13 mouse cellular contexts compared by ENCODE assay signal in genomic region chr13:53471411-53471810, GRCm38 (mm10). TPM values are rescaled to one million over a fixed set of nuclear protein-coding genes. Genes with fewer than 3 reads are reported as not detected.
DNase-seq lines count a peak whose midpoint lies in the region; ATAC-seq and TF ChIP-seq lines count a peak whose summit lies in the region.
"Had no signal": no experiment of that assay in that cellular context is flagged by ENCODE, and none has a peak within 500 bp of the region (broad histone marks: within the 10 kb centered on the region; RNA-seq: fewer than 3 reads in every experiment).

No protein-coding gene starts in this region.

- no peaks in the 10 kb centered on the region; the same call in none of the 2 replicates for H3K4me1 ChIP-seq in heart, embryonic 16.5 days (ENCODE audit: control insufficient read depth, insufficient read depth, low read length)
- H3K4me1 ChIP-seq in embryonic facial prominence, embryonic 12.5 days, result peaks cover 15% of the 10 kb centered on the region
- no peaks in the 10 kb centered on the region for H3K4me1 ChIP-seq in embryonic fibroblast, embryonic 13.5 days (ENCODE audit: control insufficient read depth, insufficient read depth, low read length)
- peaks cover 24% of the 10 kb centered on the region for H3K4me1 ChIP-seq in midbrain, embryonic 13.5 days (replicated peaks)
- H3K4me1 ChIP-seq in intestine, embryonic 16.5 days (ENCODE audit: control insufficient read depth, insufficient read depth, low read length), result peaks cover 10% of the 10 kb centered on the region
- H3K4me1 ChIP-seq: liver, embryonic 12.5 days had no signal

- TF ChIP-seq POLR2A in embryonic fibroblast, embryonic 13.5 days (IDR thresholded peaks at IDR 0.05; ENCODE audit: low read depth, low read length), result no peak

- WGBS in heart, embryonic 16.5 days, result 23% methylated on average over 6 of the region's 6 CpGs
- WGBS in embryonic facial prominence, embryonic 12.5 days, result 8% methylated on average over 6 of the region's 6 CpGs
- 5% methylated on average over 6 of the region's 6 CpGs for WGBS in midbrain, embryonic 13.5 days
- WGBS in intestine, embryonic 16.5 days, result 14% methylated on average over 6 of the region's 6 CpGs

- intact Hi-C loops in heart, postnatal 36 days (cut with DNase I), result no loop called here

- no peak for TF ChIP-seq CTCF in embryonic fibroblast, embryonic 13.5 days (IDR thresholded peaks at IDR 0.05; ENCODE audit: borderline replicate concordance, insufficient read depth, low read length)

- H3K9me3 ChIP-seq in heart, embryonic 16.5 days (replicated peaks; ENCODE audit: control insufficient read depth, low read length), result no peaks in the 10 kb centered on the region
- H3K9me3 ChIP-seq in embryonic facial prominence, embryonic 12.5 days, result no peaks in the 10 kb centered on the region
- no peaks in the 10 kb centered on the region for H3K9me3 ChIP-seq in midbrain, embryonic 13.5 days
- no peaks in the 10 kb centered on the region for H3K9me3 ChIP-seq in intestine, embryonic 16.5 days (ENCODE audit: control insufficient read depth, low read length)
- H3K9me3 ChIP-seq: liver, embryonic 12.5 days had no signal

- no peak for ATAC-seq in heart, embryonic 16.5 days (replicated peaks; ENCODE audit: extremely low read depth, insufficient read depth, low FRiP score)
- no peak for ATAC-seq in embryonic facial prominence, embryonic 12.5 days (ENCODE audit: insufficient number of reproducible peaks, insufficient read depth, low FRiP score, low TSS enrichment)
- no peak for ATAC-seq in midbrain, embryonic 13.5 days
- no peak for ATAC-seq in intestine, embryonic 16.5 days
- ATAC-seq: liver, embryonic 12.5 days had no signal

- DNase-seq in heart, postnatal 36 days, result no peak
- no peak for DNase-seq in gastrocnemius, adult 8-10 months (ENCODE audit: low spot score in 2 of 2)
- no peak for DNase-seq in urinary bladder, postnatal 25 days (ENCODE audit: low spot score)
- DNase-seq: retina, postnatal 1 day had no signal

- H3K27me3 ChIP-seq in heart, embryonic 16.5 days (ENCODE audit: control insufficient read depth, insufficient read depth, low read length), result peaks cover 62% of the 10 kb centered on the region
- peaks cover 64% of the 10 kb centered on the region for H3K27me3 ChIP-seq in embryonic facial prominence, embryonic 12.5 days
- H3K27me3 ChIP-seq in midbrain, embryonic 13.5 days, result peaks cover 99% of the 10 kb centered on the region
- peaks cover 74% of the 10 kb centered on the region for H3K27me3 ChIP-seq in intestine, embryonic 16.5 days (replicated peaks; ENCODE audit: control insufficient read depth, insufficient read depth, low read length)

- H3K36me3 ChIP-seq in heart, embryonic 16.5 days (ENCODE audit: control insufficient read depth, insufficient read depth), result no peaks in the 10 kb centered on the region
- no peaks in the 10 kb centered on the region for H3K36me3 ChIP-seq in embryonic facial prominence, embryonic 12.5 days
- H3K36me3 ChIP-seq in midbrain, embryonic 13.5 days, result no peaks in the 10 kb centered on the region
- H3K36me3 ChIP-seq in intestine, embryonic 16.5 days (ENCODE audit: control insufficient read depth, insufficient read depth, low read length), result no peaks in the 10 kb centered on the region
- H3K36me3 ChIP-seq: liver, embryonic 12.5 days had no signal

- peak overlapping the region; percentile 60 for H3K4me3 ChIP-seq in heart, embryonic 16.5 days (ENCODE audit: low read length)
- H3K4me3 ChIP-seq in embryonic facial prominence, embryonic 12.5 days, result peak overlapping the region; percentile 56
- peak overlapping the region; percentile 64 for H3K4me3 ChIP-seq in embryonic fibroblast, embryonic 13.5 days (ENCODE audit: insufficient read depth, low read length)
- H3K4me3 ChIP-seq in midbrain, embryonic 13.5 days (replicated peaks), result peak overlapping the region; percentile 43
- no peak overlapping the region for H3K4me3 ChIP-seq in intestine, embryonic 16.5 days (ENCODE audit: low read length)
- H3K4me3 ChIP-seq: erythroblast, embryonic 14.5 days had no signal

- no peak overlapping the region for H3K27ac ChIP-seq in heart, embryonic 16.5 days (ENCODE audit: low read length)
- H3K27ac ChIP-seq in embryonic facial prominence, embryonic 12.5 days, result peak overlapping the region; percentile 77; the same call in 1 of the 2 replicates
- H3K27ac ChIP-seq in embryonic fibroblast, embryonic 13.5 days (ENCODE audit: insufficient read depth, low read length), result no peak overlapping the region
- H3K27ac ChIP-seq in midbrain, embryonic 13.5 days, result no peak overlapping the region
- H3K27ac ChIP-seq in intestine, embryonic 16.5 days (ENCODE audit: low read length), result no peak overlapping the region
- H3K27ac ChIP-seq: layer of hippocampus, adult 2 months; liver, embryonic 12.5 days had no signal

- H3K9ac ChIP-seq in heart, embryonic 16.5 days (ENCODE audit: low read length), result no peak overlapping the region
- H3K9ac ChIP-seq in embryonic facial prominence, embryonic 12.5 days, result peak overlapping the region; percentile 74
- no peak overlapping the region for H3K9ac ChIP-seq in midbrain, embryonic 13.5 days (replicated peaks)
- H3K9ac ChIP-seq in intestine, embryonic 16.5 days (ENCODE audit: low read depth, low read length), result no peak overlapping the region
- H3K9ac ChIP-seq: liver, embryonic 12.5 days had no signal

- H3K4me2 ChIP-seq in heart, embryonic 16.5 days (ENCODE audit: low read depth, low read length), result peak overlapping the region; percentile 88; the same call in 1 of the 2 replicates
- peak overlapping the region; percentile 82 for H3K4me2 ChIP-seq in embryonic facial prominence, embryonic 12.5 days (replicated peaks)
- 0 out of 2 replicates have a peak overlapping the region, but pooled peaks have one; percentile 5 for H3K4me2 ChIP-seq in midbrain, embryonic 13.5 days (replicated peaks)
- no peak overlapping the region for H3K4me2 ChIP-seq in intestine, embryonic 16.5 days (ENCODE audit: low read depth, low read length)

RNA-seq across cellular contexts. Expression of gene Msx2, which starts 1.5 kb away (rescaled TPM):
- 1.9 TPM in 2 replicates for polyA plus RNA-seq in heart, embryonic 16.5 days (2015; fragmentation: Nextera tagmentation; extraction: Ambion mirVana)
- under 1 TPM; 0.62 to 0.67 TPM for total RNA-seq in heart, postnatal 36 days (2021)
- 30.8 and 34.2 TPM in 2 replicates for polyA plus RNA-seq in embryonic facial prominence, embryonic 12.5 days (2016; fragmentation: Nextera tagmentation; extraction: Ambion mirVana)
- 2.8 and 3.6 TPM in 2 replicates for polyA plus RNA-seq in embryonic fibroblast, embryonic 13.5 days (2011; ENCODE audit: insufficient read length, low read depth, missing spikeins)
- 1.6 TPM in 2 replicates for polyA plus RNA-seq in midbrain, embryonic 13.5 days (2015; fragmentation: Nextera tagmentation; extraction: Ambion mirVana)
- total RNA-seq in gastrocnemius, adult 8-10 months (2022), result not detected
- 0.16 and 0.18 TPM in 2 replicates for polyA plus RNA-seq in intestine, embryonic 16.5 days (2015; fragmentation: Nextera tagmentation; extraction: Ambion mirVana)
- total RNA-seq: megakaryocyte progenitor cell, adult 5-6 weeks had no signal
- polyA plus RNA-seq: erythroblast, embryonic 14.5 days had no signal
